Mouse (Mus musculus): ENCODE measurements at regions not wholly inside any gene's neighbourhood (a gene's known extent, or its start where the extent isn't known, plus 50 kb on each side); places are given as distances from the start of the nearest gene placed in this dataset.

DNA sequence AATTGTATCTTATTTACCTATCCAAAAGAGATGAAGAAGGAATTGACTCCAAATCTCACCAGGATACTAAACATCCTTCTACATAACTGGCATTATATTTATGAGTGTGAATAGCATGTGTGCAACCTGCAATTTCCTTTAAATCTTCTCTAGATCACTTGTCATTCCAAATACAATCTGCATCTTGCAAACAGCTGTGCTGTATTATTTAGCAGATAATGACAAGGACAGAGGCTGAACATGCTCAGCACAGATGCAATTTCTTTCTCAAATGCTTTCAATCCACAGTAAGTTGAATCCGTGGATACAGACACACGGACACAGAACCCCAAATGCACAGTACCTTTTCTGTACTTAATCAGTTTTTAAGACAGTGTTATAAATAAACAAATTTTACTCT, 229.4 kb upstream of the Cd180 start:
- TF ChIP-seq POLR2A (IDR thresholded peaks at IDR 0.05; ENCODE audit: borderline replicate concordance, insufficient read depth, low read length) (no peak), CTCF (IDR thresholded peaks at IDR 0.05; ENCODE audit: borderline replicate concordance, insufficient read depth, low read depth, low read length) (no peak)

Data from cerebellum, adult 2 months (tissue).